Mouse (Mus musculus): ENCODE measurements around the gene Pdzrn3. TPM values are rescaled to one million over a fixed set of nuclear protein-coding genes. Genes with fewer than 3 reads are reported as not detected.

Pdzrn3 gene
- polyA plus RNA-seq, 1 experiment from 2014 or later, result 8.9 TPM

GRCm38 (mm10) chr6:101311446-101311845 lies 66.3 kb downstream of the Pdzrn3 start:
- Histone ChIP-seq H3K27me3 (ENCODE audit: insufficient read depth, poor library complexity, severe bottlenecking) (no peaks in the 10 kb centered on the region), H3K4me3 (no peak overlapping the region), H3K36me3 (no peaks in the 10 kb centered on the region), H3K9me3 (no peaks in the 10 kb centered on the region), H3K4me1 (peaks cover 58% of the 10 kb centered on the region), H3K27ac (no peak overlapping the region)
- 10% methylated on average over 6 of the region's 6 CpGs for WGBS
- no peak for DNase-seq (ENCODE audit: low spot score)

- 87% methylated on average over 9 of the region's 9 CpGs for WGBS
- Histone ChIP-seq H3K4me3 (no peak overlapping the region), H3K9me3 (no peaks in the 10 kb centered on the region), H3K27me3 (ENCODE audit: insufficient read depth, poor library complexity, severe bottlenecking) (no peaks in the 10 kb centered on the region), H3K27ac (no peak overlapping the region), H3K36me3 (no peaks in the 10 kb centered on the region), H3K4me1 (peaks cover 61% of the 10 kb centered on the region)
- no peak for DNase-seq (ENCODE audit: low spot score)
These were observed 67.2 kb downstream of the Pdzrn3 start for GRCm38 (mm10) chr6:101310491-101310890.

DNA sequence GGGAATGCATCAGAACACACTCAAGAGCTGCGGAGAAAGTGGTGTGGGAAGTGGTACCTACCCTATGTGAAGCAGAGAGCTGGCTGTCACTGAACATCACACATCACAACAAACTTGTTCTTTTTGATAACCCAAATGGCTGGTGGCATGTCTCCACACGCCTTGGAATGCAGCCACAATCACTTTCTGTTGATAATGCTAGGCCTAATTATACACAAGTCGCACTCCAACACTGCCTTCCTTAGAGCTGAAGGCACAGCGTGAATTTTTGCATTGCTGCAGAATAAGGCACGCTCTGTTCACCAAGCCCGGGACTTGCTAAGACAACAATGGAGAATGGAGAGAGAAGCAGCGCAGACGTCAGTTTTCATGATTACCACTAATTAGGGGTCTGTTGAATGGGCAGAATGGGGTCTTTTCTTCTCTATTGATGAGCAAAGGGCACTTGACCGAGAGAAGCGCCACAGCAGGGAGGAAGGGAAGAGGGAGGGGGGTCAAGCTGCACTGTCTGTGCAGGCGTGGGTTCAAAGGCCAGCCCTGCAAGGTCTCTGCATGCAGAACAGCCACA lies 69.6 kb downstream of the Pdzrn3 start:
- 36% methylated on average over 11 of the region's 11 CpGs for WGBS
- peak overlapping the region; percentile 42; the same call in 1 of the 2 replicates for H3K27ac ChIP-seq

GRCm38 (mm10) chr6:101306834-101307233 lies 70.9 kb downstream of the Pdzrn3 start:
- Histone ChIP-seq H3K27me3 (ENCODE audit: insufficient read depth, poor library complexity, severe bottlenecking) (no peaks in the 10 kb centered on the region), H3K36me3 (no peaks in the 10 kb centered on the region), H3K27ac (peak overlapping the region; percentile 29), H3K4me1 (peaks cover 41% of the 10 kb centered on the region), H3K9me3 (no peaks in the 10 kb centered on the region), H3K4me3 (no peak overlapping the region)
- DNase-seq (ENCODE audit: low spot score), result no peak
- 67% methylated on average over 7 of the region's 7 CpGs for WGBS

More for the DNA sequence above, 69.6 kb downstream of the Pdzrn3 start:
- H3K27me3 ChIP-seq (ENCODE audit: insufficient read depth, poor library complexity, severe bottlenecking), result no peaks in the 10 kb centered on the region
- H3K4me1 ChIP-seq, result peaks cover 53% of the 10 kb centered on the region
- DNase-seq (ENCODE audit: low spot score), result no peak
- no peaks in the 10 kb centered on the region for H3K9me3 ChIP-seq
- H3K36me3 ChIP-seq, result no peaks in the 10 kb centered on the region
- H3K4me3 ChIP-seq, result no peak overlapping the region

- DNase-seq (ENCODE audit: low spot score), result no peak
- Histone ChIP-seq H3K9me3 (no peaks in the 10 kb centered on the region), H3K27ac (no peak overlapping the region), H3K36me3 (no peaks in the 10 kb centered on the region), H3K27me3 (ENCODE audit: insufficient read depth, poor library complexity, severe bottlenecking) (no peaks in the 10 kb centered on the region), H3K4me3 (no peak overlapping the region), H3K4me1 (peaks cover 28% of the 10 kb centered on the region)
- WGBS, result 84% methylated on average over 6 of the region's 6 CpGs
These were observed 72.2 kb downstream of the Pdzrn3 start for GRCm38 (mm10) chr6:101305543-101305942.

GRCm38 (mm10) chr6:101303959-101304738 lies 73.5 kb downstream of the Pdzrn3 start:
- H3K9me3 ChIP-seq, result no peaks in the 10 kb centered on the region
- H3K36me3 ChIP-seq, result no peaks in the 10 kb centered on the region
- H3K4me1 ChIP-seq, result peaks cover 25% of the 10 kb centered on the region
- H3K27me3 ChIP-seq (ENCODE audit: insufficient read depth, poor library complexity, severe bottlenecking), result no peaks in the 10 kb centered on the region
- no peak for DNase-seq (ENCODE audit: low spot score)
- no peak overlapping the region for H3K4me3 ChIP-seq
- WGBS, result 84% methylated on average over 11 of the region's 11 CpGs
- no peak overlapping the region for H3K27ac ChIP-seq

- WGBS, result 87% methylated on average over 1 of the region's 1 CpGs
- no peak for DNase-seq (ENCODE audit: low spot score)
- no peaks in the 10 kb centered on the region for H3K27me3 ChIP-seq (ENCODE audit: insufficient read depth, poor library complexity, severe bottlenecking)
- no peak overlapping the region for H3K4me3 ChIP-seq
- no peak overlapping the region for H3K27ac ChIP-seq
- H3K4me1 ChIP-seq, result peaks cover 23% of the 10 kb centered on the region
- no peaks in the 10 kb centered on the region for H3K36me3 ChIP-seq
- no peaks in the 10 kb centered on the region for H3K9me3 ChIP-seq
These were observed 74.2 kb downstream of the Pdzrn3 start for GRCm38 (mm10) chr6:101303501-101303900.

GRCm38 (mm10) chr6:101301154-101301553 lies 76.5 kb downstream of the Pdzrn3 start:
- no peak overlapping the region for H3K27ac ChIP-seq
- H3K9me3 ChIP-seq, result no peaks in the 10 kb centered on the region
- H3K4me3 ChIP-seq, result no peak overlapping the region
- 90% methylated on average over 8 of the region's 8 CpGs for WGBS
- no peaks in the 10 kb centered on the region for H3K36me3 ChIP-seq
- no peak for DNase-seq (ENCODE audit: low spot score)
- no peaks in the 10 kb centered on the region for H3K27me3 ChIP-seq (ENCODE audit: insufficient read depth, poor library complexity, severe bottlenecking)
- H3K4me1 ChIP-seq, result no peaks in the 10 kb centered on the region

DNA sequence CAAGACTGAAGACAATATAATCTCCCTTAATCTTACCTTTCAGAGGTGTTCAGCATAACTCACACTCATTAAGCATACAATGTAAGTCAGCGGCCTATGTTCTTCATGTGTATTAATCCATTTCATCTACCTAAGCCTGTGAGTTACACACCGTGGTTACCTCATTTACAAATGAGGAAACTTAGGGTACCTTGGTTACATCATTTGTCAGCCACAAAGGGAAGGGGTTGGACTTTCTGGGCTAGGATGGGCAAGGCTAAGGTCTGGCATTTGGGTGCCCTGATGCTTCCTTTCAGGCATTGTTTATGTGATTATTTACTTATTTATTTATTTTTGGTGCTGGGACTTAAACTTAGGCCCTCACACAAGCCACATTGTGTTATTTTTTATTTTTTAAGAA lies 78.3 kb downstream of the Pdzrn3 start:
- Histone ChIP-seq H3K4me3 (no peak overlapping the region), H3K4me1 (peaks cover 10% of the 10 kb centered on the region), H3K9me3 (no peaks in the 10 kb centered on the region), H3K27me3 (ENCODE audit: insufficient read depth, poor library complexity, severe bottlenecking) (no peaks in the 10 kb centered on the region), H3K36me3 (no peaks in the 10 kb centered on the region), H3K27ac (no peak overlapping the region)
- no peak for DNase-seq (ENCODE audit: low spot score)
- 92% methylated on average over 2 of the region's 2 CpGs for WGBS

DNA sequence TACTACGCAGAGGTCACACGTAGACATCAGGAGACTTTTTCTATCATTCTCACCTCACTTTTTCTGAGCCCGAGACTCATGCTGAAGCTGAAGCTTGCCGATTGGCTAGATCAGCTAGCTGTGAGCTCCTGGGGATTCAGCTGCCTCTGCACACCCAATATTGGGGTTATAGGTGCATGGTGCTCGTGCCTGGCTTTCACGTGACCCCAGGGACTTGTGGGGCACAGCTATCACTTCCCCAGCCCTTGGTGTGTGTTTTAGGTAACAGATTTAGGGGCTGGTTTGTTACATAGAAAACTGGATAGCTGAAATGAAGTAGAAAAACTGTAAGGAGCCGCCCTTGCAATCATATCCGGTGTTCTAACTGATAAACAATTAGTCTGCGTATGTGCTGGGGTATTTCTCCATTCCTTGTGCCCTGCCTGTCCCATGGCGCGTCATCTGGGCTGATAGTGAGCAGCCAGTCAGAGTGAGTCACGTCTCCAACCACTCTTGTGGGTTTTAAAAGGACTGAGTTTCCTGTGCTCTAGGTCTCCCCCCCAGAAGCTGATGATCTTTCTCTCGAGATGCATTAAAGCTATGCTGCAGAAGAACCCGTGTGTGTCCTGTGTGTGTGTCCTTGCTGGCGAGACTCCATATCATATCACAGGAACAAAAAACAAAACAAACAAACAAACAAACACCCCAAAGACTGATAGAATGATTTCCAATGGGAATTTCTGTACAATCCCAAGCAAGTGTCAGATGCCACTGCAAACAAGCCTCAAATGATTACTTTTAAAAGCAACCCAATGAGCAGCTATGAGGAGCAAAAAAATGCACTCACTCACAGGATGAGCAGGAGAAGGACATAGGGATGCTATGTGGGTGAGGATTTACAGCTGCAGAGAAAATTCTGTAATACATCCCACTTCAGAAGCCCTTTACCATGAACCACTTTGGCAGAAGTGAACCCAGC lies 79.9 kb downstream of the Pdzrn3 start:
- Histone ChIP-seq H3K4me3 (no peak overlapping the region), H3K27ac (no peak overlapping the region), H3K4me1 (peaks cover 21% of the 10 kb centered on the region), H3K36me3 (no peaks in the 10 kb centered on the region), H3K27me3 (ENCODE audit: insufficient read depth, poor library complexity, severe bottlenecking) (no peaks in the 10 kb centered on the region), H3K9me3 (no peaks in the 10 kb centered on the region)
- no peak for DNase-seq (ENCODE audit: low spot score)
- WGBS, result 77% methylated on average over 15 of the region's 15 CpGs

DNA sequence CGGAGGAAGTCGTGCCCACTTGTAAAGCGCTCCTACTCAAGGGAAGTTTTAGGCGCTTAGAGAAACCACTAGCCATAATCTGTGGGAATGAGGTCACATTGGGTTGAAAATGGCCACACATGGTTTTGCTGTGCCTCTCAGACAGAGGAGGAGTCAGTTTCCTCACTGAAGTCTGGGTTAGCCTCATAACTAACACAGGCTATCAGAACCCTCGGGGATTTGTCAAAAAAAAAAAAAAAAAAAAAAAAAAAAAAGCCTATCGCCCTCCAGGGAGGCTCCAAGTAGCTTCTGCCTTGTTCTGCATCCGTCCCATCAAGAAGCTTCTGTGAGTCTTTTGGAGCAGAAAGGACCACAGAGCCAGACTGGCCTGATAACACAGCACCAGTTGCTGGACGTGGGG lies 80.7 kb downstream of the Pdzrn3 start:
- Histone ChIP-seq H3K9me3 (no peaks in the 10 kb centered on the region), H3K4me1 (peaks cover 28% of the 10 kb centered on the region)
- WGBS, result 82% methylated on average over 8 of the region's 8 CpGs

DNA sequence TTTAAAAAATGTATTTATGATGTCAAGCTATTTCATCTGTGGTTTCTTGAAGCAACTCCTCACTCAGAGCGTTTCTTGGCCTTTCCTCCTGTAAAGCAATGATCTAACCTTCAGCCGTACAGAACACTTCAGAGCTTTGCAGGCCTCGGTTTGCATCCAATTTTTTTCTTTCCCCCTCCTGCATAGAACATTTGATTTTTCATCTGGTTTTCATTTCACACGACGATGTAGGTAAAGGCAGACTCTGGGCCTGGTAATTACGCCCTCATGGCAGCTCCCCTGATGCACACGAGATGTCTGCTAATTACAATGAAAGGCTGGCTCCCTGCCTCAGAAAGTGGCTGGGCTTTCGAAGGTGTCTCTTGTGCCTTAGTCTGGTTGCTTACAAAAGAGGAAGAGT lies 81.4 kb downstream of the Pdzrn3 start:
- H3K9me3 ChIP-seq, result no peaks in the 10 kb centered on the region
- peaks cover 35% of the 10 kb centered on the region for H3K4me1 ChIP-seq
- no peak overlapping the region for H3K27ac ChIP-seq

More for the DNA sequence above, 80.7 kb downstream of the Pdzrn3 start:
- DNase-seq (ENCODE audit: low spot score), result no peak
- no peak overlapping the region for H3K27ac ChIP-seq
- no peaks in the 10 kb centered on the region for H3K36me3 ChIP-seq
- H3K27me3 ChIP-seq (ENCODE audit: insufficient read depth, poor library complexity, severe bottlenecking), result no peaks in the 10 kb centered on the region
- H3K4me3 ChIP-seq, result no peak overlapping the region

More for the DNA sequence above, 81.4 kb downstream of the Pdzrn3 start:
- Histone ChIP-seq H3K4me3 (no peak overlapping the region), H3K27me3 (ENCODE audit: insufficient read depth, poor library complexity, severe bottlenecking) (no peaks in the 10 kb centered on the region), H3K36me3 (no peaks in the 10 kb centered on the region)
- 75% methylated on average over 8 of the region's 8 CpGs for WGBS
- no peak for DNase-seq (ENCODE audit: low spot score)

Data from heart, embryonic 10.5 days (tissue).